Mouse (Mus musculus): ENCODE results near the gene Naxd.

GRCm38 (mm10) chr8:11540182-11540581, 42.9 kb downstream of the Naxd start:
- no peak for TF ChIP-seq GATA1 (IDR thresholded peaks at IDR 0.05; ENCODE audit: borderline replicate concordance, low read length)
- no peak for TF ChIP-seq CTCF (IDR thresholded peaks at IDR 0.05; ENCODE audit: low read depth, low read length)
- TF ChIP-seq TAL1 (conservative IDR thresholded peaks at IDR 0.05; ENCODE audit: low read depth, low read length) = no peak
- no peak for TF ChIP-seq POLR2AphosphoS5 (IDR thresholded peaks at IDR 0.05; ENCODE audit: insufficient replicate concordance, low read depth, low read length)
- no peak for TF ChIP-seq GATA2 (IDR thresholded peaks at IDR 0.05; ENCODE audit: borderline replicate concordance, low read depth, low read length)
